Mouse (Mus musculus) liver, postnatal 0 days (tissue): ENCODE measurements at regions not wholly inside any gene's neighbourhood (a gene's known extent, or its start where the extent isn't known, plus 50 kb on each side); places are given as distances from the start of the nearest gene placed in this dataset.

Experiments used
- ATAC-seq: fragments of 200-750 bp; cut with Nextera tagmentation; 2 replicates; pipeline ENCODE4 v1.8.0; 2017; ENCODE audit warnings: mild to moderate bottlenecking, moderate library complexity
- DNase-seq: peaks from one replicate; pipeline ENCODE4 v3.0.0-alpha.2; 2016
- H3K27ac ChIP-seq: fragments of 300-500 bp; sonication (generic); 2 replicates; pipeline ENCODE4 v1.5.1; 2014; ENCODE audit warnings: antibody characterized with exemption, moderate library complexity, mild to moderate bottlenecking, low read depth
- H3K27me3 ChIP-seq: fragments of 300-500 bp; sonication (generic); 2 replicates; pipeline ENCODE4 v1.6.1; 2014; ENCODE audit warnings: low read length, control low read depth, mixed read lengths; ENCODE audit not compliant: insufficient read depth
- H3K36me3 ChIP-seq: fragments of 300-500 bp; sonication (generic); replicated peaks from 2 replicates; pipeline ENCODE4 v1.6.1; 2014; ENCODE audit warnings: mild to moderate bottlenecking, control low read depth, low read length, moderate library complexity, mixed read lengths; ENCODE audit not compliant: insufficient read depth
- H3K4me1 ChIP-seq: fragments of 300-500 bp; sonication (generic); 2 replicates; pipeline ENCODE4 v1.6.1; 2014; ENCODE audit warnings: antibody characterized with exemption, mild to moderate bottlenecking, control low read depth; ENCODE audit not compliant: insufficient read depth
- H3K4me2 ChIP-seq: fragments of 300-500 bp; sonication (generic); 2 replicates; pipeline ENCODE4 v1.6.1; 2014; ENCODE audit warnings: low read depth, mild to moderate bottlenecking, low read length, moderate library complexity, mixed read lengths
- H3K4me3 ChIP-seq: fragments of 300-500 bp; sonication (generic); 2 replicates; pipeline ENCODE4 v1.5.1; 2014; ENCODE audit warnings: low read depth, low read length
- H3K9ac ChIP-seq: fragments of 300-500 bp; sonication (generic); replicated peaks from 2 replicates; pipeline ENCODE4 v1.6.1; 2014; ENCODE audit warnings: mild to moderate bottlenecking, moderate library complexity
- H3K9me3 ChIP-seq: fragments of 300-500 bp; sonication (generic); 2 replicates; pipeline ENCODE4 v1.6.1; 2016; ENCODE audit warnings: mild to moderate bottlenecking, control low read depth, low read length, mixed read lengths
- CTCF ChIP-seq: sonication (generic); IDR thresholded peaks from 2 replicates; pipeline ENCODE4 v1.5.1; 2016; ENCODE audit warnings: antibody characterized with exemption, low read depth
- EP300 ChIP-seq: IDR thresholded peaks from 2 replicates; pipeline ENCODE4 v1.6.1; 2016; ENCODE audit warnings: antibody characterized with exemption, low read depth, mild to moderate bottlenecking
- whole genome bisulfite sequencing: fragments of 180-500 bp; shearing (Covaris S2); extraction: QIAGEN DNeasy Blood & Tissue Kit; methylation state at CpG from one replicate; pipeline ENCODE4 v1.1.7; 2014; ENCODE audit not compliant: insufficient replicate concordance; 5-methylcytosine and 5-hydroxymethylcytosine counted together

- TF ChIP-seq EP300 (no peak), CTCF (no peak)
- H3K27ac ChIP-seq, result no peak overlapping the region
- no peak overlapping the region for H3K4me3 ChIP-seq
These were observed 1253.0 kb downstream of the Pla2g4a start for GRCm38 (mm10) chr1:148708084-148708483.

GRCm38 (mm10) chr1:148707657-148708056 is 1253.4 kb downstream of the Pla2g4a start:
- Histone ChIP-seq H3K36me3 (no peaks in the 10 kb centered on the region), H3K4me2 (no peak overlapping the region), H3K4me1 (no peaks in the 10 kb centered on the region), H3K27me3 (no peaks in the 10 kb centered on the region), H3K4me3 (no peak overlapping the region), H3K9ac (no peak overlapping the region), H3K27ac (no peak overlapping the region), H3K9me3 (no peaks in the 10 kb centered on the region)
- no peak for TF ChIP-seq EP300
- TF ChIP-seq CTCF, result no peak
- ATAC-seq (no peak), DNase-seq (no peak)

More at GRCm38 (mm10) chr1:148708084-148708483, 1253.0 kb downstream of the Pla2g4a start:
- Histone ChIP-seq H3K9me3 (no peaks in the 10 kb centered on the region), H3K4me1 (no peaks in the 10 kb centered on the region), H3K9ac (no peak overlapping the region), H3K36me3 (no peaks in the 10 kb centered on the region), H3K4me2 (no peak overlapping the region), H3K27me3 (no peaks in the 10 kb centered on the region)
- no peak for ATAC-seq
- DNase-seq, result no peak

DNA sequence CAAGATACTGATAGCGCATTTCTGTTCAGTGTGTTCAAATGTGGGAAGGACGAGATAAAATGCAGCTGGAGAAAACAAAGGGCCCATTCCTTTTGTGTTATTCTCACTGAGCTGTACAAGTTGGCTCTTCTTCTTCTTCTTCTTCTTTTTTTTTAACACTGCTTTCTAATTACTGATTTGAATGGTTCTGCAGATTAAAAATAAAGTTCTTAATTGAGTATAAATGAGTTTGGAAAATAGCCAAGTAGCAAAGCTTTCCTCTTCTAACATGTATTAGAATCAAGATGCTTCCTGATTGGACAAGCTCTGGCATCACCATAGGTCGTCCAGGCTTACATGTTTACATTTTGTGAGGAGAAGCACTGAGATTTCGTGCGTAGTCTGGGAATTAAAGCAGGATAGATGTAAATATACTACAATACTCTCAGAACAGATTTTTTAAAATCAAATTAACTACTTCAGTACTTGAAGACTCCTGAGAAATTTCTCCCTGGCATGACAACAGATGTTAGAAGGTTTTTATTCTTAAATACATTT is 1254.8 kb downstream of the Pla2g4a start:
- Histone ChIP-seq H3K4me1 (no peaks in the 10 kb centered on the region), H3K27ac (no peak overlapping the region), H3K4me3 (no peak overlapping the region), H3K9me3 (no peaks in the 10 kb centered on the region), H3K9ac (no peak overlapping the region), H3K36me3 (no peaks in the 10 kb centered on the region), H3K27me3 (no peaks in the 10 kb centered on the region), H3K4me2 (no peak overlapping the region)
- no peak for TF ChIP-seq EP300
- no peak for TF ChIP-seq CTCF
- ATAC-seq (no peak), DNase-seq (no peak)
- 65% methylated on average over 5 of the region's 5 CpGs for WGBS

GRCm38 (mm10) chr1:148700599-148700954 is 1260.5 kb downstream of the Pla2g4a start:
- Histone ChIP-seq H3K27ac (no peak overlapping the region), H3K27me3 (no peaks in the 10 kb centered on the region), H3K4me3 (no peak overlapping the region), H3K4me1 (no peaks in the 10 kb centered on the region), H3K4me2 (no peak overlapping the region), H3K9ac (no peak overlapping the region), H3K9me3 (no peaks in the 10 kb centered on the region), H3K36me3 (no peaks in the 10 kb centered on the region)
- TF ChIP-seq CTCF (no peak), EP300 (no peak)
- no peak for ATAC-seq
- 59% methylated on average over 3 of the region's 3 CpGs for WGBS
- no peak for DNase-seq

DNA sequence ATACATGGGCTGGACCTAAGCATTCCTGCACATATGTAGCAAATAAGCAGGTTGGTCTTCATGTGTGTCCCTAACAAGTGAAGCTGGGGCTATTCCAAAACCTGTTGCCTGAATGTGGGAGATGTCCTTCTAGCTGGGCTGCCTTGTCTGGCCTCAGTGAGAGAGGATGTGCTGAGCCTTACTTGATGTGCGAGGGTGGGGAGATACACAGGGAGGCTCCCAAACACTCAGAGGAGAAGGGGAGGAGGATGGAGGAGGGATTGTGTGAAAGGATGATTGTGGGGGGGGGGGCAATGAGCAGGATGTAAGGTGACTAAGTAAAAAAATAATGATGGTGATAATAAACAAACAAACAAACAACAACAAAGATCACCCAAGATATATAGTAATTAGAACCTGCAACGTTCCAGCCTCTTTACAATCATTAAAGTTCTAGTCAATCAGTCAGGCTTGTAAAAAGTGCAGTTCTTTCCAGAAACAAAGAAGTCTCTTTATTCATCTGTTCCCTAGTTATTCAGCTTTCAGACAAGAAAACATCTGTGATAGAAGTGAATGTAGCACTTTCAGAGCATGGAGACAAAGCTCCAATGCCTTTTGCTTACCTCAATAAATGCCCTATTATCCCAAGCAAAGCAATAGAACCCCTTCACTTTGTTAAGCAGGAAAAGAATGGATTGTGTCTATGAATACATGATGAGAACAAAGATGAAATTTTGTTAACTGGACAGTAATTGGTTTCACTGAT is 1261.1 kb downstream of the Pla2g4a start:
- TF ChIP-seq EP300 (no peak), CTCF (no peak)
- ATAC-seq (no peak), DNase-seq (no peak)
- Histone ChIP-seq H3K4me3 (no peak overlapping the region), H3K9me3 (no peaks in the 10 kb centered on the region), H3K9ac (no peak overlapping the region), H3K4me2 (no peak overlapping the region), H3K27ac (no peak overlapping the region), H3K27me3 (no peaks in the 10 kb centered on the region), H3K36me3 (no peaks in the 10 kb centered on the region), H3K4me1 (no peaks in the 10 kb centered on the region)
- WGBS, result 69% methylated on average over 2 of the region's 2 CpGs

DNA sequence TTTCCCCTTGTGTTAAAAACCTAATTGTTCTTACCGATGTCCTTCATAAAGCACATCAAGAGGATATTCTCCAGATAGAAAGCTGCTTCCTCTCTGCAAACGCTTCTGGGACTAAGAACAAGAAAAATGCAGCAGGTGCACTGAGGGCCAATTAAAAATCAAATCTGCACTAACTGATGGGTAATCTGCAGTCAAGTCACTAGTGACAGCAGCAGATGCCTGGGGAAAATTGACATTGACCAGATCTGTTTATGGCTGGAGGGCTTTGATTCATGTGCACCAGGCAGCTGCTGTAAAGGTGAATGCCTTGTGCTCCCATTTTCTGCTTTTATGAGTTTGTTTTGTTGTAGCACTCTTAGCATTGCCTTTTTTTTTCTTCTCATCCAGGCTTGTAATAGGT is 1271.0 kb downstream of the Pla2g4a start:
- H3K27ac ChIP-seq, result no peak overlapping the region
- no peak for TF ChIP-seq EP300
- TF ChIP-seq CTCF, result no peak
- no peaks in the 10 kb centered on the region for H3K27me3 ChIP-seq
- H3K36me3 ChIP-seq, result no peaks in the 10 kb centered on the region
- no peak overlapping the region for H3K9ac ChIP-seq
- 69% methylated on average over 2 of the region's 2 CpGs for WGBS
- H3K4me1 ChIP-seq, result no peaks in the 10 kb centered on the region
- DNase-seq, result no peak
- no peak overlapping the region for H3K4me3 ChIP-seq
- H3K9me3 ChIP-seq, result no peaks in the 10 kb centered on the region
- no peak for ATAC-seq
- H3K4me2 ChIP-seq, result no peak overlapping the region
